Mouse (Mus musculus) heart, postnatal 0 days (tissue): ENCODE measurements around the gene Cdcp1. TPM values are rescaled to one million over a fixed set of nuclear protein-coding genes. Genes with fewer than 3 reads are reported as not detected.

Source experiments
- ATAC-seq: fragments of 200-750 bp; cut with Nextera tagmentation; 2 replicates; pipeline ENCODE4 v1.8.0; 2017; ENCODE audit warnings: low read depth, moderate number of reproducible peaks, moderate library complexity; ENCODE audit not compliant: insufficient read depth
- DNase-seq: peaks from one replicate; pipeline ENCODE4 v3.0.0-alpha.2; 2016; ENCODE audit warnings: low spot score
- H3K27ac ChIP-seq: fragments of 300-500 bp; sonication (generic); 2 replicates; pipeline ENCODE4 v1.5.1; 2014; ENCODE audit warnings: low read depth, mild to moderate bottlenecking
- H3K27me3 ChIP-seq: fragments of 300-500 bp; sonication (generic); 2 replicates; pipeline ENCODE4 v1.6.1; 2014; ENCODE audit warnings: low read length, mixed read lengths; ENCODE audit not compliant: control insufficient read depth, insufficient read depth
- H3K36me3 ChIP-seq: fragments of 300-500 bp; sonication (generic); replicated peaks from 2 replicates; pipeline ENCODE4 v1.6.1; 2014; ENCODE audit warnings: low read length, mixed read lengths; ENCODE audit not compliant: control insufficient read depth, insufficient read depth
- H3K4me1 ChIP-seq: fragments of 300-500 bp; sonication (generic); 2 replicates; pipeline ENCODE4 v1.6.1; 2014; ENCODE audit warnings: antibody characterized with exemption; ENCODE audit not compliant: control insufficient read depth, insufficient read depth
- H3K4me2 ChIP-seq: fragments of 300-500 bp; sonication (generic); 2 replicates; pipeline ENCODE4 v1.6.1; 2014; ENCODE audit warnings: low read depth, mild to moderate bottlenecking, low read length, moderate library complexity
- H3K4me3 ChIP-seq: fragments of 300-500 bp; sonication (generic); 2 replicates; pipeline ENCODE4 v1.5.1; 2014; ENCODE audit warnings: low read depth, low read length
- H3K9ac ChIP-seq: fragments of 300-500 bp; sonication (generic); replicated peaks from 2 replicates; pipeline ENCODE4 v1.6.1; 2014; ENCODE audit warnings: low read depth, low read length, mixed read lengths
- H3K9me3 ChIP-seq: fragments of 300-500 bp; sonication (generic); replicated peaks from 2 replicates; pipeline ENCODE4 v1.6.1; 2016; ENCODE audit warnings: low read length; ENCODE audit not compliant: control insufficient read depth
- CTCF ChIP-seq: IDR thresholded peaks from 2 replicates; pipeline ENCODE4 v1.5.1; 2016; ENCODE audit warnings: antibody characterized with exemption, control low read depth, low read depth
- EP300 ChIP-seq: IDR thresholded peaks from 2 replicates; pipeline ENCODE4 v1.6.1; 2016; ENCODE audit warnings: antibody characterized with exemption, low read depth
- WGBS: fragments of 180-500 bp; shearing (Covaris S2); extraction: QIAGEN DNeasy Blood & Tissue Kit; methylation state at CpG from one replicate; pipeline ENCODE4 v1.1.7; 2014; 5-methylcytosine and 5-hydroxymethylcytosine counted together
- polyA plus RNA-seq: library from polyadenylated mRNA; unstranded; fragments of >200 nt; fragmentation: Nextera tagmentation; extraction: Ambion mirVana; gene quantifications from 2 replicates; pipeline ENCODE4 v1.2.1, GENCODE M21; 2015
- total RNA-seq: library from RNA; depleted of rRNA; stranded (reverse); fragments of >200 nt; gene quantifications from 2 replicates; pipeline ENCODE4 v1.2.3, GENCODE M21; 2014; ENCODE audit warnings: low replicate concordance

Cdcp1 gene
- total and polyA plus RNA-seq, 2 experiments from 2014 or later: 0.04 to 2.7 TPM

DNA sequence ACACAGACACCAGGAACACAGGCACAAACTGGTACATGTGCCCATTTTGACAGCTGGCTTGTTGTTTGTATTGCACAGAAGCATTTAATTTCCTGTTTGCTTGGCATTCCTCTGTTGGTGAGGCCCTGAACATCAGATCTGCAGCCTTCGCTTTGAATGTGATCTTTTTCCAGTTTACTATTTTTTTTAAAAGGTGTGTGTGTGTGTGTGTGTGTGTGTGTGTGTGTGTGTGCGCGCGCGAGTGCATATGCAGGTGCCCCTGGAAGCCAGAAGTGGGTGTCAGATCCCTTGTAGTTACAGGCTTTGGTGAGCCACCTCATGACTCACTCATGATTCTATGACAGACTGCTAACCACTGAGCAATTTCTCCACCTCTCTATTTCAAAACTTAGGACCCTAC is 24.4 kb upstream of the Cdcp1 start:
- Histone ChIP-seq H3K27ac (no peak overlapping the region), H3K4me2 (no peak overlapping the region), H3K9ac (no peak overlapping the region), H3K27me3 (no peaks in the 10 kb centered on the region), H3K4me1 (no peaks in the 10 kb centered on the region), H3K4me3 (no peak overlapping the region), H3K9me3 (no peaks in the 10 kb centered on the region), H3K36me3 (no peaks in the 10 kb centered on the region)
- TF ChIP-seq EP300 (no peak), CTCF (no peak)
- DNase-seq: no peak
- no peak for ATAC-seq
- 93% methylated on average over 5 of the region's 5 CpGs for WGBS

DNA sequence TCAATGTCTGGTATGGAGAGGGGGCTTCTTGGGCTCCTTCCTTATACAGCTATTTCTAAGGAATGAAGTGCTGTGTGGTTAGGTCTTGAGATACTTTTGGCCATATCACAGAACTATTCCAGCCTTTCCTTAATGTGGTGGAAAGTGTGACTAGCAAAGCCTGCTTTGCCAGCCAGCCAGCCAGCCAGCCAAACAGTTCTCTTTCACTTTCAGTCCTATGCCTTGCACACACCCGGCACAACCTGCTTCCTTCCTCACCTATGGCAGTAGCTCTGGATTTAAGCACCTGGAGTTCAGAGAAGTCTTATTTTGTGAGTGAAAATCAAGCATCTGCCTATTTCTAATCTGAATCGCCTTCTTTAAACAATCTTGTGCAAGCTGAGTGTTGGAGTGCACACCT is 23.8 kb upstream of the Cdcp1 start:
- peak; percentile 11 for DNase-seq
- H3K27me3 ChIP-seq: no peaks in the 10 kb centered on the region
- 57% methylated on average over 2 of the region's 2 CpGs for WGBS
- H3K27ac ChIP-seq: no peak overlapping the region
- no peak overlapping the region for H3K4me3 ChIP-seq
- TF ChIP-seq CTCF (no peak), EP300 (no peak)
- H3K36me3 ChIP-seq: no peaks in the 10 kb centered on the region
- no peaks in the 10 kb centered on the region for H3K4me1 ChIP-seq
- ATAC-seq: no peak
- H3K4me2 ChIP-seq: no peak overlapping the region
- H3K9me3 ChIP-seq: no peaks in the 10 kb centered on the region
- no peak overlapping the region for H3K9ac ChIP-seq

DNA sequence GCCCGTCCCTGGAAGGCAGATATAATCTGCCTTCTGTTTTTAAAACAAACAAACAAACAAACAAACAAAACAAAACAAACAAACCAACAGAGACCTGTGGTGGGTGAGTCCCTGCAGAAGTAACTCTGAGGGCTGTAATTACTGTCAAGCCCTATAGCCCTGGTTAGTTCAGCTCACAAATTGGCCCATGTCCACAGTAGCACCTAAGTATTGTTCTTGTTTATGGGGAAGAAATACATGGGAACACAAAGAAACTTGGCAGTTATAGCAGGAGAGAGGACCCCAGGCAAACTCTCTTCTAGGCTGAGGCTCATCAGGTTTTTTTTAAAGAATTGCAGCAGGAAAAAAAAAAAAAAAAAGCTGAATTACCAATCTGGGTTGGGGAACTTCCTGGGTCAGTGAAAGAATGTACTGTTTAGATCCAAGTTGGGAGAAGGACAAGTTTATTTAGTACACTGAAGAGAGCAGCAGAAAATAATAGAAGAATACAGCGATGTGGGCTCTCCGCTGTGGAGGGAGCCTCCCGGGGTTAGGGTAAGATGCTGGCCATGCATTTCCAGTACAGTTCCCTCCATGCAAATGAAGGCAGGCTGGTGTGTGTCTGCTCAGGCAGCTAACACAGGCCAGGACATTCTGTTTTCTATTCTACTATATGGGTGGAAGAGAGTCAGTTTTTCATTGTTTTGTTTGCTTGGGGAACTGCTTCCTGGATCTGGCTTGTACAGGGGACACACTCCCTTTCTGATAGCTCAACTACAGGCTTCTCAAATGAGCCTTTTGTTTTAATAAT is 22.6 kb upstream of the Cdcp1 start:
- H3K36me3 ChIP-seq: no peaks in the 10 kb centered on the region
- no peak overlapping the region for H3K4me2 ChIP-seq
- TF ChIP-seq CTCF: no peak
- ATAC-seq: peak; percentile 33
- no peaks in the 10 kb centered on the region for H3K4me1 ChIP-seq
- H3K4me3 ChIP-seq: no peak overlapping the region
- DNase-seq: peak; percentile 28
- H3K27me3 ChIP-seq: no peaks in the 10 kb centered on the region
- H3K27ac ChIP-seq: peak overlapping the region; percentile 85
- H3K9me3 ChIP-seq: no peaks in the 10 kb centered on the region
- WGBS: 41% methylated on average over 4 of the region's 4 CpGs
- no peak overlapping the region for H3K9ac ChIP-seq

DNA sequence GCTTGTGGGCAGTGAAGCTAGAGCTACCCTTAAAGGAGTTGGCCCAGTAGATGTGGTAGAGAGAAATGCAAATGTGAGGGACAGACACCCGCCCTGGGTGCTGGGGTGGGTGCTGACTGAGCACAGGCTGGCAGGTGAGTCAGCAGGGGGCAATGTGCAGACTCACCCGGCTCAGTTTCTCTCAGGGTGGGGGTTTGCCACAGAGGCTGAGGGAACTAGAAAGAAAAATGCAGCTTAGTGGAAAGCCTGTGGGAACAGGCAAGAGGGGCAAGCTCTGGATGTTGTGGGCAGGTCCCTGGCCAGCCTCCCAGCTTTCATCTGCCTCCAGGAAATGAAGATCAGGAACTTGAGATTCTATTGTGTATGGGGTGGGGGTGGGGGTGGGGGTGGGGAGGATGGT is 21.9 kb upstream of the Cdcp1 start:
- 26% methylated on average over 2 of the region's 2 CpGs for WGBS
- no peak overlapping the region for H3K4me3 ChIP-seq
- peak overlapping the region; percentile 85 for H3K27ac ChIP-seq
- H3K4me1 ChIP-seq: no peaks in the 10 kb centered on the region
- no peaks in the 10 kb centered on the region for H3K27me3 ChIP-seq
- H3K4me2 ChIP-seq: no peak overlapping the region
- TF ChIP-seq EP300 (no peak), CTCF (no peak)
- ATAC-seq (peak; percentile 66), DNase-seq (peak; percentile 54)
- H3K9me3 ChIP-seq: no peaks in the 10 kb centered on the region
- H3K9ac ChIP-seq: no peak overlapping the region
- no peaks in the 10 kb centered on the region for H3K36me3 ChIP-seq

DNA sequence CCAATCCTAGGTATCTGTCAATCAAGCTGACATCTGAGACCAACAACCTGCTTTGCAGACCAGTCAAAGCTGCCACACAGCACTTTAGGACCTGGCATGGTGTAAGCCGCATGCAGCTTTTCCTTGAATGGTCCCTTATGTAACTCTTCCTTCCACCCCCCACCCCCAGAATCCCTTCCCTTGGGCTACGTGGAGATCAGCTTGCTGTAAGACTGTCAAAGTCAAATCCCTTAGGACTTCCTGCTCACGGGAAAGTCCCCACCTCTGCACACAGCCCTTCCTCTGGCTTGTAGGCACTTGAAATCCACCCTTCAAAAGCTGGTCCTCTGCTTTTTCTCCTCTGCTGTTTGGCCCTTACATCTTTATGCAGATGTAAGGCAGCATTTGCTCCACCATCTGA is 19.8 kb upstream of the Cdcp1 start:
- 32% methylated on average over 3 of the region's 3 CpGs for WGBS
- ATAC-seq (no peak), DNase-seq (no peak)
- Histone ChIP-seq H3K4me3 (no peak overlapping the region), H3K27ac (no peak overlapping the region), H3K4me1 (no peaks in the 10 kb centered on the region), H3K36me3 (no peaks in the 10 kb centered on the region), H3K9ac (no peak overlapping the region), H3K9me3 (no peaks in the 10 kb centered on the region), H3K27me3 (no peaks in the 10 kb centered on the region), H3K4me2 (no peak overlapping the region)
- TF ChIP-seq EP300 (no peak), CTCF (no peak)

DNA sequence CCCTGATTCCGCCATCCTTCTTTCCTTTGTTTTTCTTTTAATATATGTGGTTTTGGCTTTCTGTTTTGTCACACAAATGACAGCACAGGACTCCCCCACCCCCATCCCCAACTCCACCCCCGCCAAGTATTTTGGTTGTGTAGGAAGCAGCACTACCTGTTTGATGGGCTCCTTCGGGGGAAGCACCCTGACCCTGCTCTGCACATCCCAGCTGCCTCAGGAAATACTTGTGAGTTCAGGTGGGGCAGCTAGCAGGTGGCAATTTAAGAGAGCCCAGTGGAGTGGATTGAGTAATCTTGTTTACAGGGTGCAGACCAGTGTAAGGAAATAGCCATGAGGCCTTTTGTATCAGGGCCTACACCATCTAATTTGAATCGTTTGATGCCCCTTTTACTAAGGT is 14.0 kb upstream of the Cdcp1 start:
- Histone ChIP-seq H3K36me3 (no peaks in the 10 kb centered on the region), H3K9me3 (no peaks in the 10 kb centered on the region), H3K9ac (no peak overlapping the region), H3K4me1 (no peaks in the 10 kb centered on the region), H3K27me3 (no peaks in the 10 kb centered on the region), H3K4me2 (no peak overlapping the region), H3K27ac (no peak overlapping the region), H3K4me3 (no peak overlapping the region)
- ATAC-seq (no peak), DNase-seq (no peak)
- 73% methylated on average over 4 of the region's 4 CpGs for WGBS
- TF ChIP-seq EP300 (no peak), CTCF (no peak)
